Mouse (Mus musculus): ENCODE results near the gene Rin2.

Rin2 gene

GRCm38 (mm10) chr2:145831949-145832835, 157.2 kb downstream of the Rin2 start:
- DNase-seq: no peak

GRCm38 (mm10) chr2:145832836-145833221, 157.8 kb downstream of the Rin2 start:
- DNase-seq: no peak

GRCm38 (mm10) chr2:145833341-145833740, 158.3 kb downstream of the Rin2 start:
- no peak for DNase-seq

GRCm38 (mm10) chr2:145835920-145836319, 160.9 kb downstream of the Rin2 start:
- DNase-seq: no peak

DNA sequence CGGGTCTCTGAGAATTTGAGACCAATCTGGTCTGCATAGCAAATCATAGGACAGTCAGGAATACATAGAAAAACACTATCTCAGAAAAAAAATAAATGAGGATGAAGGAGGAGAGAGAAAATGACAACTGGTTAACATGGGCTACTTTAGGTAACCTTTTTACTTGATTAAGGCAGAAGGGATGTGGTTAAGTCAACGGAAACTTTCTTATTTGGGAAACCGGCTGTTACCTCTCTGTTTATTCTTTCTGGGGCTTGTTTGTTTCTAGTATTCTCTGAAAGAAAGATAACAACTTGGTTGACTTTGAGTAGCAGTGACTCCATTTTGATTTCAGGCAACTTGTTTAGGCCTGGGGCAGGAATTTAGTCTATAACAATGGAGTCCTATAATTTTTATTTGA, 163.7 kb downstream of the Rin2 start:
- DNase-seq: no peak

- DNase-seq: no peak
Measured at GRCm38 (mm10) chr2:145839565-145840315, 164.7 kb downstream of the Rin2 start.

GRCm38 (mm10) chr2:145840320-145840719, 165.3 kb downstream of the Rin2 start:
- no peak for DNase-seq

GRCm38 (mm10) chr2:145840910-145841870, 166.2 kb downstream of the Rin2 start:
- DNase-seq: no peak

DNA sequence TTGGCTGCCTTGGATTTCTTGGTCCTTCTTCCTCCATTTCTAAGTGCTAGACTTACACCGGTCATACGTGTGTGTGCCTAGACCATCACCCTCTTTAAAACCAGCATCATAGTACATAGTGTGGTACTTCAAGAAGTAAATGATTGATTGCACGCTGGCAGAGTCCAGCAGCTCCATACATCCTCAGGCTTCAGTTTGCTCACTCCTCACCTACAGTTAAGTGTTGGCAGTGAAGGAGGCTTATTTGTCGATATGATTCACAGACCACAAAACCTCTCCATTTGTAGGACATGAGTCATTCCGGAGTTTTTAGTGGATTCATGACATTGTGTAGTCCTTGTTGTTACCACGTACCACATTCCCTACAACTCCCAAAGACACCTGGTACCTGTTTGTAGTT, 168.3 kb downstream of the Rin2 start:
- DNase-seq: no peak

DNA sequence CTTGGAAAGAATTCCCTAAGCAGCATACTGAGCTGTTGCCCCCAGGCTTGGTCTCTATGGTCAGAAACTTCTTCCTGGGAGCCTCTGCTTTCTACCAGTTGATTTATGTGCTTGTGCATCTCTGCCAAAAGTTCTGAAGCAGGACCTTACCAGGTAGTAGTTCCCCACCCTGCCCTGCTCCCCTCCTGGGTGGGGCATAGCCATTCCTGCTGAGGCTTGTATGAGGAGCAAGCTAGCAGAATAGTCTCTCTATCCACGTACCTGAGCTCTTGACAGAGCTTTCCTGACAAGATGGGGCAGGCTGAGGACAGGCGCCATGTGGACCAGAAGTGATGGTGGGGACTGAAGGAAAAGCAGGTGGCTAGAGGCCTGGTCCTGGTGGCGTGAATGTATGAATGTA, 171.6 kb downstream of the Rin2 start:
- no peak for DNase-seq

- DNase-seq: no peak
Measured at GRCm38 (mm10) chr2:145849170-145849905, 174.3 kb downstream of the Rin2 start.

GRCm38 (mm10) chr2:145850779-145851178, 175.8 kb downstream of the Rin2 start:
- no peak for DNase-seq

DNA sequence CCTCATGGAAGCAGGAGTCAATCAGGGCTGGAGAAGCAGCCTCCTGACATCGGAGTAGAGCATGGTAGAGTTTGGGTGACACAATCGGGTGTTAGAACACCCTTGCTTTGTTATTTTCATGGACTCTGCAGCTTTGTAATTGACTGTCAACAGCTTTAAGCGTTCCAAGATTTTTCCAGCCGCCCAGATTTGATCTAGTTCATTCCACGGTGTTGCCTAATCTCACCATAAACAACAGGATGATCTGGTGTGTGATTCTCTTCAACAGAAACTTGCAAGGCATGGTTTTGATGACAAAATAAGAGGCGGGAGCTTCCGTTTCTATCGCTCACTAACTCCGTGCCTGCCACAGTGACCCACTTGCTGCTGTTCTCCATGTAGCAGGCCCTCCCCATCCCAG, 180.8 kb downstream of the Rin2 start:
- DNase-seq: no peak

GRCm38 (mm10) chr2:145857864-145858263, 182.8 kb downstream of the Rin2 start:
- DNase-seq: peak; percentile 20

GRCm38 (mm10) chr2:145859442-145859931, 184.5 kb downstream of the Rin2 start:
- DNase-seq: peak; percentile 59

DNA sequence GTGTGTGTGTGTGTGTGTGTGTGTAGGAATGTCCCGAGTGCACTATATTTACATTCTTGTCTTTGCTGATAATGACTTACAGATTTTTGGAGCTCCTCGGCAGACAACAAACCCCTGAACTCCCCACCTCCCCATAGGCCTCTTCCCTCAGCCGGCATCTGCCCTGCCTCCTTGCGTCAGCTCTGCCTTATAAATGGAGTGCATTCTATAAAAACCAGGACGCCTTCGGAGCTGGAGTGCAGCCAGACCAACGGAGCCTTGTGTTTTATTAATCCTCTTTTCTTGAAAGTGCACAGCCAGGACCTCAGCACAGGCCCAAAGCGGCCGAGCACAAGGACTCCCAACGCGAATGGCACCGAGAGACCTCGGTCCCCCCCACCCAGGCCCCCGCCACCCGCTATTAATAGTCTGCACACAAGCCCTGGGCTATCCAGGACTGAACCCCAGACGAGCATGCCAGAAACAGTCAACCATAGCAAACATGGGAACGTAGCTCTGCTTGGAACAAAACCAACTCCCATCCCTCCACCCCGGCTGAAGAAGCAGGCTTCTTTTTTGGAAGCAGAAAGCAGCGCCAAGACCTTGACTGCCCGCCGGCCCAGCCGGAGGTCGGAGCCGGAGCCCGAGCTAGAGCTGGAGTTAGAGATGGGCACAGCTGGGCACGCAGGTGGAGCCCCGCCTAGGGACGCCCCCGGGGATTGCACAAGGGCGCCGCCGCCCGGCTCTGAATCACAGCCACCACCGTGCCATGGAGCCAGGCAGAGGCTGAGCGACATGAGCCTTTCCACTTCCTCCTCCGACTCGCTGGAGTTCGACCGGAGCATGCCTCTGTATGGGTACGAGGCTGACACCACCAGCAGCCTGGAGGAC, 185.2 kb downstream of the Rin2 start:
- peak; percentile 85 for DNase-seq

DNA sequence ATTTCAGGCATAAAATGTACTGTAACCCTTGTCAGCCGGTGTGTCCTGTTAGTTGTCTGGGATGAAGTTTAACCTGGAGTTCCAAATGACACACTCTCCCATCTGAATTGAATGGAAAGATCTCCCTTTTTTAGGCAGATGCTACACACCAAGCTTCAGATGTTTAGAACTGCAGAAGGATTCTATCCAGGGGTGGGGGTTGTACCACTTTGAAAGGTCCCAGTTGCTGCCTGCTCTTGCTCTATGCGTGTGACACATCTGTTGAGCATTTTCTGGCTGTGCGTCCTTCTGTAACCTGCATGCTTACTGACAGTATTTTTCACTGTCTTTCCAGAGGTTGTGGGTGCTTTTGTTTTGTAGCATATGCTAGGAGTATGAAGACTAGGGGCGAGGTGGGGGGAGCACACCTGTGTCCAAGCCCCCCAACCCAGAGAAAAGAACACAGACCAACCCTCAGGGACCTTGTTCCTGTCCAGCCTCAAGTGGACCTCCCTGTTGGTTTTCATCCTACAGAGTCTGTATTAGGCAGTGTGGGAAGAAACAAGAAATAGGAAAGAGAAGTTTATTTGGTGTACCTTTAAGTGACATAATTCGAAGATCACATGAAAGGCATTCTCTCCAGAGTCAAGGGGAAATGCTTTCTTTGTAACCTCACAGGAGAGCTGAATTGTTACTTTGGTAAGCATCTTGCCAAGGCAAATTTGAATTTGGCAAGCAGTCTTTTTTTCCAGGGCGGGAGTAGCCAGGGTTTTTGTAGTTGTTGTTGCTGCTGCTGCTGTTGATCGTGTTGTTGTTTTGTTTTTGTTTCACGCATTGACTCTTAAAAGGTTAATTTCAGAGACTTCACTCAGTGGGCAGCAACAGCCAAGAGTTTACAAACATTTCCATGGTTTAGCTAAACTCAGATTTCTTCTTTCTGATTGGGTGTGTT, 186.4 kb downstream of the Rin2 start:
- DNase-seq: peak; percentile 30

DNA sequence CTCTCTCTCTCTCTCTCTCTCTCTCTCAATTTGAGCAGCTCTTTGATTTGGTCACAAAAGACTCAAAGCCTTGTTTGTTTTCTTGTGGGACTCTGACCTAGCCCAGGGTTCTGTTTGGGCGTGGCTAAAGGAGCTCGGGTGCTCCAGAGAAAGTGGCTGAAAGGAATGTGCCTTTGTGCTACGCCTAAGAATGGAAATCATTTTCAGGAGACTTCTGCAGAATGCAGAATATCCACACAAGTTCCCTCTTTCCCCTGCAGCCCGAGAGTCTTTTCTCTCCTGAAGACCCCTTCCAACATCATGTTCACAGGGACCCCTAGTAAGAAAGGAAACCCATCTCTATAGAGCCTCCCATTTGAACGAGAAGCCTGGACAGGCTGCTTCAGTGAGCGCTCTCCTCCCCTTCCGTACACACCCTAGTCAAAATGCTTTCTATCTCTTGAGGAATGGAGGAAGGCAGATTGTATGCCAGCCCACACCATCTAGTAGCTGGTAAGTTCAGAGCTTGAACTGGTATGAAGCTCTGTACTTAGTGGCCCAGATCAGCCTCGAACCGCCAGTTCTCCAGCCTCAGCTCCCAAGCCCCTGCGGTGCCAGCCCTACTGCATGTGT, 187.3 kb downstream of the Rin2 start:
- no peak for DNase-seq

- no peak for DNase-seq
Measured at GRCm38 (mm10) chr2:145865344-145865743, 190.3 kb downstream of the Rin2 start.

Data from cerebellum, adult 9-10 months (tissue).